Mouse (Mus musculus) retina, embryonic 14.5 days (tissue): ENCODE data around the gene Eif3f.

Experiments
- DNase-seq: peaks from one replicate; pipeline ENCODE4 v3.0.0-alpha.2; 2015; ENCODE audit warnings: low spot score

Gene Eif3f

GRCm38 (mm10) chr7:108933794-108934731, at the start of gene Eif3f:
Eif3f (plus strand) TSS chr7:108934417.
- DNase-seq: peak; percentile 99

- DNase-seq: no peak
Measured at GRCm38 (mm10) chr7:108884906-108885305, 49.3 kb upstream of the Eif3f start, which contains the start of gene Olfr518. Olfr518 (minus strand) TSS chr7:108885006.

GRCm38 (mm10) chr7:108894320-108894719, 39.9 kb upstream of the Eif3f start, which contains the start of gene Olfr519:
Olfr519 (minus strand) TSS chr7:108894420.
- DNase-seq: no peak

- DNase-seq: no peak
Measured at GRCm38 (mm10) chr7:108903969-108904368, 30.2 kb upstream of the Eif3f start.

- no peak for DNase-seq
Measured at GRCm38 (mm10) chr7:108927043-108927442, 7.2 kb upstream of the Eif3f start.

- DNase-seq: no peak
Measured at GRCm38 (mm10) chr7:108928280-108929188, 5.7 kb upstream of the Eif3f start.

- no peak for DNase-seq
Measured at GRCm38 (mm10) chr7:108929726-108930393, 4.4 kb upstream of the Eif3f start, which contains the start of gene Nlrp10. Nlrp10 (minus strand) TSS chr7:108930178.

- no peak for DNase-seq
Measured at GRCm38 (mm10) chr7:108934836-108935235, 619 bp downstream of the Eif3f start.

- DNase-seq: no peak
Measured at GRCm38 (mm10) chr7:108935411-108935810, 1.2 kb downstream of the Eif3f start.

- no peak for DNase-seq
Measured at GRCm38 (mm10) chr7:108936591-108936990, 2.4 kb downstream of the Eif3f start.

- DNase-seq: no peak
Measured at GRCm38 (mm10) chr7:108941466-108941865, 7.2 kb downstream of the Eif3f start.

- DNase-seq: peak; percentile 81
Measured at GRCm38 (mm10) chr7:108944002-108944401, 9.8 kb downstream of the Eif3f start.

- no peak for DNase-seq
Measured at GRCm38 (mm10) chr7:108948611-108949010, 14.4 kb downstream of the Eif3f start.

- no peak for DNase-seq
Measured at GRCm38 (mm10) chr7:108949301-108949700, 15.1 kb downstream of the Eif3f start.

GRCm38 (mm10) chr7:108950312-108950761, 16.1 kb downstream of the Eif3f start, which contains the start of gene Tub:
Tub (plus strand) TSS chr7:108950338.
- DNase-seq: peak; percentile 76

GRCm38 (mm10) chr7:108950762-108951331, 16.6 kb downstream of the Eif3f start:
- peak; percentile 41 for DNase-seq

- DNase-seq: no peak
Measured at GRCm38 (mm10) chr7:108952801-108953200, 18.6 kb downstream of the Eif3f start.

- DNase-seq: peak; percentile 69
Measured at GRCm38 (mm10) chr7:108954185-108954584, 20.0 kb downstream of the Eif3f start.

- DNase-seq: no peak
Measured at GRCm38 (mm10) chr7:108957734-108958133, 23.5 kb downstream of the Eif3f start.

GRCm38 (mm10) chr7:108965968-108966367, 31.8 kb downstream of the Eif3f start:
- DNase-seq: peak; percentile 41

GRCm38 (mm10) chr7:108966742-108967362, 32.6 kb downstream of the Eif3f start:
- DNase-seq: peak; percentile 84
